Mouse (Mus musculus) liver, adult 2 months (tissue): ENCODE measurements at regions not wholly inside any gene's neighbourhood (a gene's known extent, or its start where the extent isn't known, plus 50 kb on each side); places are given as distances from the start of the nearest gene placed in this dataset.

Experiments
- CTCF ChIP-seq: fragments of 200-500 bp; IDR thresholded peaks from 2 replicates; pipeline ENCODE4 v1.5.1; 2011; ENCODE audit warnings: low read depth, low read length, control low read depth
- POLR2A ChIP-seq: fragments of 200-500 bp; IDR thresholded peaks from 2 replicates; pipeline ENCODE4 v1.6.1; 2011; ENCODE audit warnings: low read length, control low read depth; ENCODE audit not compliant: insufficient read depth; ENCODE audit errors: extremely low read depth

- TF ChIP-seq CTCF, result no peak
- TF ChIP-seq POLR2A, result no peak
These were observed 365.5 kb downstream of the Dcdc2c start for GRCm38 (mm10) chr12:28186695-28187094.
